Mouse (Mus musculus): ENCODE data around the gene E130116L18Rik. TPM values are rescaled to one million over a fixed set of nuclear protein-coding genes. Genes with fewer than 3 reads are reported as not detected.
"Not testable (repeated sequence)": the region's sequence is repeated elsewhere in the genome, so short reads cannot be mapped to it uniquely, and the experiment has no call there.

Gene E130116L18Rik
- polyA plus RNA-seq, 1 experiment from 2014 or later: not detected

- H3K9ac ChIP-seq (ENCODE audit: low read depth, low read length); H3K27me3 ChIP-seq (replicated peaks; ENCODE audit: control insufficient read depth, insufficient read depth, low read length); H3K4me2 ChIP-seq; ATAC-seq (replicated peaks; ENCODE audit: low FRiP score); H3K4me1 ChIP-seq (replicated peaks; ENCODE audit: control insufficient read depth, insufficient read depth, low read length); H3K4me3 ChIP-seq (ENCODE audit: low read depth, low read length); DNase-seq (ENCODE audit: low spot score); H3K36me3 ChIP-seq (ENCODE audit: control insufficient read depth, insufficient read depth, low read length); H3K27ac ChIP-seq (ENCODE audit: low read depth, low read length); H3K9me3 ChIP-seq (ENCODE audit: control insufficient read depth, low read length): not testable (repeated sequence)
- 90% methylated on average over 5 of the region's 5 CpGs for WGBS
Observed at GRCm38 (mm10) chr5:25177937-25178336, 45.0 kb downstream of the E130116L18Rik start.

Other genes starting within 250 kb of the E130116L18Rik start
- 12.8 and 15.8 TPM in 2 replicates for gene Prkag2, start 122.5 kb downstream of the E130116L18Rik start, polyA plus RNA-seq (2014; fragmentation: Nextera tagmentation; extraction: Ambion mirVana)
- not detected in 2 replicates for gene Galntl5, start 41.7 kb downstream of the E130116L18Rik start, polyA plus RNA-seq (2014; fragmentation: Nextera tagmentation; extraction: Ambion mirVana)
- gene Galnt11, start 1.2 kb downstream of the E130116L18Rik start, polyA plus RNA-seq (2014; fragmentation: Nextera tagmentation; extraction: Ambion mirVana): 14.9 and 15.4 TPM in 2 replicates

Data from liver, embryonic 11.5 days (tissue).